Mouse (Mus musculus) bone marrow, adult 2 months (tissue): ENCODE data around the gene Armc5.

Source experiments
- CTCF ChIP-seq: fragments of 200-500 bp; IDR thresholded peaks from 2 replicates; pipeline ENCODE4 v1.5.1; 2011; ENCODE audit warnings: low read length, control low read depth; ENCODE audit not compliant: control insufficient read depth, insufficient read depth
- POLR2A ChIP-seq: fragments of 200-500 bp; IDR thresholded peaks from 2 replicates; pipeline ENCODE4 v1.6.1; 2011; ENCODE audit warnings: low read depth, mild to moderate bottlenecking, control low read depth, low read length, borderline replicate concordance; ENCODE audit not compliant: control insufficient read depth

- no peak for TF ChIP-seq CTCF
- TF ChIP-seq POLR2A, result no peak
Measured at GRCm38 (mm10) chr7:128284047-128284446, 46.9 kb downstream of the Armc5 start.
